Mouse (Mus musculus) liver, adult 2 months (tissue): ENCODE results near the gene Greb1. TPM values are rescaled to one million over a fixed set of nuclear protein-coding genes. Genes with fewer than 3 reads are reported as not detected.

Source experiments
- DNase-seq: peaks from one replicate; pipeline ENCODE4 v3.0.0-alpha.2; 2011; ENCODE audit warnings: low read depth, low spot score; ENCODE audit errors: extremely low read depth
- H3K27ac ChIP-seq: fragments of 200-500 bp; replicated peaks from 2 replicates; pipeline ENCODE4 v1.5.1; 2012; ENCODE audit warnings: low read depth, mild to moderate bottlenecking, control low read depth, inconsistent platforms, low read length; ENCODE audit not compliant: insufficient read depth
- H3K27me3 ChIP-seq: fragments of 200-500 bp; 2 replicates; pipeline ENCODE4 v1.6.1; 2012; ENCODE audit warnings: mild to moderate bottlenecking, moderate library complexity, low read length, inconsistent platforms; ENCODE audit not compliant: control insufficient read depth, insufficient read depth
- H3K36me3 ChIP-seq: fragments of 200-500 bp; 2 replicates; pipeline ENCODE4 v1.6.1; 2012; ENCODE audit warnings: low read length, inconsistent platforms; ENCODE audit not compliant: control insufficient read depth, insufficient read depth
- H3K4me1 ChIP-seq: fragments of 200-500 bp; 2 replicates; pipeline ENCODE4 v1.6.1; 2011; ENCODE audit warnings: low read length; ENCODE audit not compliant: control insufficient read depth, insufficient read depth
- H3K4me3 ChIP-seq: fragments of 200-500 bp; 2 replicates; pipeline ENCODE4 v1.5.1; 2011; ENCODE audit warnings: low read depth, mild to moderate bottlenecking, control low read depth, low read length, moderate library complexity; ENCODE audit not compliant: insufficient read depth
- H3K79me2 ChIP-seq: fragments of 200-500 bp; 2 replicates; pipeline ENCODE4 v1.6.1; 2012; ENCODE audit warnings: inconsistent platforms, mild to moderate bottlenecking, low read length, moderate library complexity; ENCODE audit not compliant: control insufficient read depth, insufficient read depth
- H3K9ac ChIP-seq: fragments of 200-500 bp; 2 replicates; pipeline ENCODE4 v1.6.1; 2012; ENCODE audit warnings: low read depth, mild to moderate bottlenecking, control low read depth, inconsistent platforms, low read length
- CTCF ChIP-seq: fragments of 200-500 bp; IDR thresholded peaks from 2 replicates; pipeline ENCODE4 v1.5.1; 2011; ENCODE audit warnings: low read depth, low read length, control low read depth
- POLR2A ChIP-seq: fragments of 200-500 bp; IDR thresholded peaks from 2 replicates; pipeline ENCODE4 v1.6.1; 2011; ENCODE audit warnings: low read length, control low read depth; ENCODE audit not compliant: insufficient read depth; ENCODE audit errors: extremely low read depth
- WGBS: fragments of 180-500 bp; shearing (Covaris S2); methylation state at CpG from one replicate; pipeline ENCODE4 v1.1.7; 2018; 5-methylcytosine and 5-hydroxymethylcytosine counted together
- polyA plus RNA-seq: library from polyadenylated mRNA; depleted of rRNA; stranded (reverse); fragments of >200 nt; gene quantifications from 2 replicates; pipeline ENCODE4 v1.2.3, GENCODE M21; 2012; rRNA removed
- total RNA-seq: library from RNA; depleted of rRNA; stranded (reverse); fragments of >200 nt; gene quantifications from 2 replicates; pipeline ENCODE4 v1.2.3, GENCODE M21; 2014; rRNA removed

Gene Greb1
- total and polyA plus RNA-seq, 2 experiments: 0.09 TPM

DNA sequence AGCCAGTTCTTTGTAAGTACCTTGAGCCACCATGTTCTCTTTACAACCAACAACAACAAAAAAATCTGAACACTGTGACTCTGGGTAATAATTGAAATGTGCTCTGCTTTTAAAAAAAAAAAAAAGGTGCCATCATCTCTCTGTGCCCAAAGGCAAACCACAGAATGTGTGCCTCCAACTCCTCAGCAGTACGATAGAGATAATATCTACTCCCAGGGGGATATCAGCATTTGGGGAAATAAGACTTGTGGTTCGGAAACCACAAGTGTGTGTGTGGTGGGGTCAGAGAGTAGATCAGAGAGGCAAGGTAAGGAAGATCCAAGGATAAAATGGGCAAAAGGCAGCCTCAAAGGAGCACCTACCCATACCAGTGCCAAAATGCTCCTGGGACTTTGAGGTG is 169.3 kb downstream of the Greb1 start:
- Histone ChIP-seq H3K27ac (peak overlapping the region; percentile 96), H3K4me3 (no peak overlapping the region), H3K36me3 (no peaks in the 10 kb centered on the region), H3K9ac (peak overlapping the region; percentile 28; the same call in 1 of the 2 replicates), H3K27me3 (no peaks in the 10 kb centered on the region), H3K79me2 (no peaks in the 10 kb centered on the region), H3K4me1 (peaks cover 27% of the 10 kb centered on the region)
- no peak for DNase-seq
- TF ChIP-seq POLR2A (no peak), CTCF (no peak)
- WGBS: 62% methylated on average over 2 of the region's 2 CpGs

DNA sequence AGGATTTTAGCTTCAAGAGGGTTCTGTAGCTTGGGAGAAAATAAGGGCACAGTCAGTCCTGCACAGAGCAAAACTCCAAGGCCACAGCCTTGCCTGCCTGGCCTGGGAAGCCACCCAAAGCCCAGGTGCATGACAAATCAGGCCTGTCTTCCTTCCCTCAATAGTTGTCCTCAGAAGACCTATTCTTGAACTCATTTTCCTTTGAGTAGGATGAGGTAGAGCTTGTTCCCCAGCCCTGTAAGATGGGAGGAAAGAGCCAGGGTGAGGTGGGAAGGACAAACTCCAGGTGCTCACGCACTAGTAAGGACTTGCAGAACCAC is 169.9 kb downstream of the Greb1 start:
- peak overlapping the region; percentile 46; the same call in 1 of the 2 replicates for H3K9ac ChIP-seq
- no peak overlapping the region for H3K4me3 ChIP-seq
- no peaks in the 10 kb centered on the region for H3K79me2 ChIP-seq
- no peaks in the 10 kb centered on the region for H3K36me3 ChIP-seq
- no peak for TF ChIP-seq CTCF
- TF ChIP-seq POLR2A: no peak
- DNase-seq: peak; percentile 87
- H3K27me3 ChIP-seq: no peaks in the 10 kb centered on the region
- peak overlapping the region; percentile 96 for H3K27ac ChIP-seq
- WGBS: 66% methylated on average over 1 of the region's 1 CpGs
- H3K4me1 ChIP-seq: peaks cover 27% of the 10 kb centered on the region

DNA sequence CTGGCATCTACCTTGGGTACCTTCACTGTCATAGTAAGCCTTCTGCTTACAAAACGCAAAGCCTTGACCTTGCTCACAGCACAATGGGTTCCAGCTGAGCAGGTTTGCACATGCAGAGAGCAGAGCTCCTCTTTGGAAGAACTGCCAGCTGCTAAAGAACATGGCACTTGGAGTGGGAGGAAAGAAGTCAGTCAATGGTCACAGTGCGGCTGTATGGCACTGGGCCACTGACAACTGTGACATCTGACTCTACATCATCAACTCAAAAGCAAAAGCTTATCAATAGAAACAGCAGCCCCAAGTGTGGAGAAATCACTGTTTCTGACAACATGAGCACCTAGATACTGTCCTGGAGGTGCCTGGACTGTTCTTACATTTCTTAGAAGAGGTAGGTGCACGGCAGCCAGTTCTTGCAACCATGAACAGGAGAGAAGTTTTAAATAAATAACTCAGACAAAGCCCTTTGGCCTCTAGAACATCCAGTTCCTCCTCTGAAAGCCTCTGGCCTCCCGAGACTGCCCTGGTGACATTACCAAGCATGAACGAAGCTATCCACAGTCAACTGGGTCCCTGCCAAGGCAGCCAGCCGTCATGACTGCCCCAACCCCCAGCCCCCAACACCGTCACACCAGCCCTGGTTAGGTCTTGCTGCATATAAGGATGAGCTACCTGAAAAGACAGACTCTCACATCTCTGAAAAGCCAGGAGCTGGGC is 170.4 kb downstream of the Greb1 start:
- H3K27ac ChIP-seq: peak overlapping the region; percentile 96
- WGBS: 15% methylated on average over 7 of the region's 7 CpGs
- H3K36me3 ChIP-seq: no peaks in the 10 kb centered on the region
- TF ChIP-seq CTCF (no peak), POLR2A (no peak)
- H3K4me1 ChIP-seq: peaks cover 27% of the 10 kb centered on the region
- peak overlapping the region; percentile 46; the same call in 1 of the 2 replicates for H3K9ac ChIP-seq
- DNase-seq: peak; percentile 91
- no peak overlapping the region for H3K4me3 ChIP-seq
- H3K79me2 ChIP-seq: no peaks in the 10 kb centered on the region
- H3K27me3 ChIP-seq: no peaks in the 10 kb centered on the region

Other genes starting within 250 kb of the Greb1 start
- gene Lpin1, start 189.9 kb downstream of the Greb1 start, total RNA-seq: 85.8 and 118 TPM in 2 replicates
- gene Lpin1, start 189.9 kb downstream of the Greb1 start, polyA plus RNA-seq: 11.9 and 19.8 TPM in 2 replicates
- gene Ntsr2, start 147.5 kb downstream of the Greb1 start, total RNA-seq: not detected in 2 replicates
- not detected in 2 replicates for gene Ntsr2, start 147.5 kb downstream of the Greb1 start, polyA plus RNA-seq
- gene E2f6, start 10.1 kb upstream of the Greb1 start, total RNA-seq: 8.8 and 11.5 TPM in 2 replicates
- gene E2f6, start 10.1 kb upstream of the Greb1 start, polyA plus RNA-seq: 10.8 and 10.9 TPM in 2 replicates
- 11.7 and 14.5 TPM in 2 replicates for gene Rock2, start 94.0 kb upstream of the Greb1 start, total RNA-seq
- gene Rock2, start 94.0 kb upstream of the Greb1 start, polyA plus RNA-seq: 1.5 and 1.7 TPM in 2 replicates
- 0.92 and 1.8 TPM in 2 replicates for gene Pqlc3, start 199.5 kb upstream of the Greb1 start, total RNA-seq
- gene Pqlc3, start 199.5 kb upstream of the Greb1 start, polyA plus RNA-seq: 0.34 and 0.41 TPM in 2 replicates
- not detected in 2 replicates for gene 2410004P03Rik, start 210.8 kb upstream of the Greb1 start, total RNA-seq
- gene 2410004P03Rik, start 210.8 kb upstream of the Greb1 start, polyA plus RNA-seq: not detected in 2 replicates